Mouse (Mus musculus) liver, postnatal 0 days (tissue): ENCODE data around the gene Zfp219. TPM values are rescaled to one million over a fixed set of nuclear protein-coding genes. Genes with fewer than 3 reads are reported as not detected.
"Not testable (repeated sequence)": the region's sequence is repeated elsewhere in the genome, so short reads cannot be mapped to it uniquely, and the experiment has no call there.

Experiments
- ATAC-seq: fragments of 200-750 bp; cut with Nextera tagmentation; 2 replicates; pipeline ENCODE4 v1.8.0; 2017; ENCODE audit warnings: mild to moderate bottlenecking, moderate library complexity
- DNase-seq: peaks from one replicate; pipeline ENCODE4 v3.0.0-alpha.2; 2016
- H3K27ac ChIP-seq: fragments of 300-500 bp; sonication (generic); 2 replicates; pipeline ENCODE4 v1.5.1; 2014; ENCODE audit warnings: antibody characterized with exemption, moderate library complexity, mild to moderate bottlenecking, low read depth
- H3K27me3 ChIP-seq: fragments of 300-500 bp; sonication (generic); 2 replicates; pipeline ENCODE4 v1.6.1; 2014; ENCODE audit warnings: low read length, control low read depth, mixed read lengths; ENCODE audit not compliant: insufficient read depth
- H3K36me3 ChIP-seq: fragments of 300-500 bp; sonication (generic); replicated peaks from 2 replicates; pipeline ENCODE4 v1.6.1; 2014; ENCODE audit warnings: mild to moderate bottlenecking, control low read depth, low read length, moderate library complexity, mixed read lengths; ENCODE audit not compliant: insufficient read depth
- H3K4me1 ChIP-seq: fragments of 300-500 bp; sonication (generic); 2 replicates; pipeline ENCODE4 v1.6.1; 2014; ENCODE audit warnings: antibody characterized with exemption, mild to moderate bottlenecking, control low read depth; ENCODE audit not compliant: insufficient read depth
- H3K4me2 ChIP-seq: fragments of 300-500 bp; sonication (generic); 2 replicates; pipeline ENCODE4 v1.6.1; 2014; ENCODE audit warnings: low read depth, mild to moderate bottlenecking, low read length, moderate library complexity, mixed read lengths
- H3K4me3 ChIP-seq: fragments of 300-500 bp; sonication (generic); 2 replicates; pipeline ENCODE4 v1.5.1; 2014; ENCODE audit warnings: low read depth, low read length
- H3K9ac ChIP-seq: fragments of 300-500 bp; sonication (generic); replicated peaks from 2 replicates; pipeline ENCODE4 v1.6.1; 2014; ENCODE audit warnings: mild to moderate bottlenecking, moderate library complexity
- H3K9me3 ChIP-seq: fragments of 300-500 bp; sonication (generic); 2 replicates; pipeline ENCODE4 v1.6.1; 2016; ENCODE audit warnings: mild to moderate bottlenecking, control low read depth, low read length, mixed read lengths
- CTCF ChIP-seq: sonication (generic); IDR thresholded peaks from 2 replicates; pipeline ENCODE4 v1.5.1; 2016; ENCODE audit warnings: antibody characterized with exemption, low read depth
- EP300 ChIP-seq: IDR thresholded peaks from 2 replicates; pipeline ENCODE4 v1.6.1; 2016; ENCODE audit warnings: antibody characterized with exemption, low read depth, mild to moderate bottlenecking
- WGBS: fragments of 180-500 bp; shearing (Covaris S2); extraction: QIAGEN DNeasy Blood & Tissue Kit; methylation state at CpG from one replicate; pipeline ENCODE4 v1.1.7; 2014; ENCODE audit not compliant: insufficient replicate concordance; 5-methylcytosine and 5-hydroxymethylcytosine counted together
- polyA plus RNA-seq: library from polyadenylated mRNA; unstranded; fragments of >200 nt; fragmentation: Nextera tagmentation; extraction: Ambion mirVana; gene quantifications from 2 replicates; pipeline ENCODE4 v1.2.1, GENCODE M21; 2015

The Zfp219 gene
- 8.8 and 9.0 TPM in 2 replicates for polyA plus RNA-seq

GRCm38 (mm10) chr14:52020486-52021137 lies at the start of gene Zfp219:
Gene Zfp219 (minus strand): TSS chr14:52020733.
- DNase-seq (peak; percentile 81), ATAC-seq (peak; percentile 70)
- peak within 1 kb of the TSS; percentile 98 for H3K27ac ChIP-seq
- H3K4me3 ChIP-seq, result peak within 1 kb of the TSS; percentile 63
- 16% methylated on average over 15 of the region's 15 CpGs for WGBS
- 0 out of 2 replicates have a peak, but pooled peaks cover 4% of the 10 kb centered on the region for H3K36me3 ChIP-seq
- no peaks in the 10 kb centered on the region for H3K9me3 ChIP-seq
- no peaks in the 10 kb centered on the region for H3K27me3 ChIP-seq
- peak within 1 kb of the TSS; percentile 74 for H3K4me2 ChIP-seq
- peak within 1 kb of the TSS; percentile 88 for H3K9ac ChIP-seq
- H3K4me1 ChIP-seq, result peaks cover 53% of the 10 kb centered on the region
- TF ChIP-seq EP300 (peak; percentile 28), CTCF (peak; percentile 87)

- H3K36me3 ChIP-seq, result 0 out of 2 replicates have a peak, but pooled peaks cover under 1% of the 10 kb centered on the region
- no peak overlapping the region for H3K4me3 ChIP-seq
- no peak overlapping the region for H3K27ac ChIP-seq
- TF ChIP-seq EP300, result no peak
- TF ChIP-seq CTCF, result no peak
- ATAC-seq (no peak), DNase-seq (no peak)
- H3K27me3 ChIP-seq, result no peaks in the 10 kb centered on the region
- H3K4me2 ChIP-seq, result no peak overlapping the region
- H3K4me1 ChIP-seq, result no peaks in the 10 kb centered on the region
- 58% methylated on average over 4 of the region's 4 CpGs for WGBS
- no peaks in the 10 kb centered on the region for H3K9me3 ChIP-seq
- no peak overlapping the region for H3K9ac ChIP-seq
These were observed 45.6 kb upstream of the Zfp219 start for GRCm38 (mm10) chr14:52066135-52066534.

GRCm38 (mm10) chr14:52061798-52062197 lies 41.3 kb upstream of the Zfp219 start:
- TF ChIP-seq EP300 (no peak), CTCF (no peak)
- 75% methylated on average over 8 of the region's 8 CpGs for WGBS

GRCm38 (mm10) chr14:52060800-52061199 lies 40.3 kb upstream of the Zfp219 start:
- H3K27ac ChIP-seq, result no peak overlapping the region
- no peaks in the 10 kb centered on the region for H3K27me3 ChIP-seq
- no peak overlapping the region for H3K4me3 ChIP-seq
- 95% methylated on average over 1 of the region's 1 CpGs for WGBS
- no peak for DNase-seq
- TF ChIP-seq CTCF (no peak), EP300 (no peak)
- no peaks in the 10 kb centered on the region for H3K9me3 ChIP-seq
- H3K9ac ChIP-seq, result no peak overlapping the region
- no peaks in the 10 kb centered on the region for H3K36me3 ChIP-seq
- ATAC-seq, result no peak
- H3K4me1 ChIP-seq, result no peaks in the 10 kb centered on the region
- H3K4me2 ChIP-seq, result no peak overlapping the region

More at GRCm38 (mm10) chr14:52061798-52062197, 41.3 kb upstream of the Zfp219 start:
- DNase-seq, result peak; percentile 9
- Histone ChIP-seq H3K27me3 (no peaks in the 10 kb centered on the region), H3K27ac (no peak overlapping the region), H3K9me3 (no peaks in the 10 kb centered on the region), H3K4me2 (no peak overlapping the region), H3K9ac (no peak overlapping the region), H3K36me3 (no peaks in the 10 kb centered on the region), H3K4me1 (no peaks in the 10 kb centered on the region), H3K4me3 (no peak overlapping the region)
- no peak for ATAC-seq

- ATAC-seq (no peak), DNase-seq (no peak)
- Histone ChIP-seq H3K4me3 (no peak overlapping the region), H3K4me1 (no peaks in the 10 kb centered on the region), H3K9ac (no peak overlapping the region), H3K9me3 (no peaks in the 10 kb centered on the region), H3K27ac (no peak overlapping the region), H3K36me3 (no peaks in the 10 kb centered on the region), H3K27me3 (no peaks in the 10 kb centered on the region), H3K4me2 (no peak overlapping the region)
- no peak for TF ChIP-seq CTCF
- no peak for TF ChIP-seq EP300
- WGBS, result 66% methylated on average over 4 of the region's 4 CpGs
These were observed 39.4 kb upstream of the Zfp219 start for GRCm38 (mm10) chr14:52059982-52060381.

- H3K4me2 ChIP-seq, H3K36me3 ChIP-seq, H3K9ac ChIP-seq, H3K9me3 ChIP-seq, H3K27me3 ChIP-seq, H3K27ac ChIP-seq, DNase-seq, ATAC-seq, H3K4me3 ChIP-seq, H3K4me1 ChIP-seq: not testable (repeated sequence)
- WGBS, result 81% methylated on average over 3 of the region's 3 CpGs
These were observed 32.2 kb upstream of the Zfp219 start for GRCm38 (mm10) chr14:52052720-52053119.
